Mouse (Mus musculus) limb, embryonic 12.5 days (tissue): ENCODE results near the gene Bmp2k. TPM values are rescaled to one million over a fixed set of nuclear protein-coding genes. Genes with fewer than 3 reads are reported as not detected.

ENCODE experiments used
- ATAC-seq: fragments of 200-750 bp; cut with Nextera tagmentation; 2 replicates; pipeline ENCODE4 v1.8.0; 2017; ENCODE audit warnings: low read depth, moderate TSS enrichment; ENCODE audit not compliant: insufficient number of reproducible peaks, insufficient read depth, low FRiP score, low TSS enrichment
- H3K27ac ChIP-seq: fragments of 300-500 bp; sonication (generic); 2 replicates; pipeline ENCODE4 v1.5.1; 2016; ENCODE audit warnings: mild to moderate bottlenecking, moderate library complexity
- H3K27me3 ChIP-seq: fragments of 300-500 bp; sonication (generic); 2 replicates; pipeline ENCODE4 v1.6.1; 2016; ENCODE audit warnings: mild to moderate bottlenecking, moderate library complexity
- H3K36me3 ChIP-seq: fragments of 300-500 bp; sonication (generic); 2 replicates; pipeline ENCODE4 v1.6.1; 2016; ENCODE audit warnings: mild to moderate bottlenecking, moderate library complexity
- H3K4me1 ChIP-seq: fragments of 300-500 bp; sonication (generic); replicated peaks from 2 replicates; pipeline ENCODE4 v1.6.1; 2016
- H3K4me2 ChIP-seq: fragments of 300-500 bp; sonication (generic); 2 replicates; pipeline ENCODE4 v1.6.1; 2016; ENCODE audit warnings: mild to moderate bottlenecking, moderate library complexity
- H3K4me3 ChIP-seq: fragments of 300-500 bp; sonication (generic); replicated peaks from 2 replicates; pipeline ENCODE4 v1.5.1; 2016; ENCODE audit warnings: mild to moderate bottlenecking
- H3K9ac ChIP-seq: fragments of 300-500 bp; sonication (generic); replicated peaks from 2 replicates; pipeline ENCODE4 v1.6.1; 2016; ENCODE audit warnings: mild to moderate bottlenecking, moderate library complexity
- H3K9me3 ChIP-seq: fragments of 300-500 bp; sonication (generic); 2 replicates; pipeline ENCODE4 v1.6.1; 2016; ENCODE audit warnings: mild to moderate bottlenecking, moderate library complexity
- WGBS: fragments of 180-500 bp; shearing (Covaris S2); methylation state at CpG from one replicate; pipeline ENCODE4 v1.1.7; 2016; 5-methylcytosine and 5-hydroxymethylcytosine counted together
- polyA plus RNA-seq: library from polyadenylated mRNA; unstranded; fragments of >200 nt; fragmentation: Nextera tagmentation; extraction: Ambion mirVana; gene quantifications from 2 replicates; pipeline ENCODE4 v1.2.1, GENCODE M21; 2016

Bmp2k gene
- polyA plus RNA-seq, 1 experiment from 2014 or later, result 8.5 TPM

GRCm38 (mm10) chr5:97085071-97085470, 87.6 kb downstream of the Bmp2k start:
- H3K4me2 ChIP-seq, result no peak overlapping the region
- H3K27ac ChIP-seq, result no peak overlapping the region
- ATAC-seq, result no peak
- H3K9ac ChIP-seq, result no peak overlapping the region
- WGBS, result 92% methylated on average over 6 of the region's 6 CpGs
- no peaks in the 10 kb centered on the region for H3K9me3 ChIP-seq
- H3K27me3 ChIP-seq, result no peaks in the 10 kb centered on the region
- no peak overlapping the region for H3K4me3 ChIP-seq
- H3K4me1 ChIP-seq, result no peaks in the 10 kb centered on the region
- H3K36me3 ChIP-seq, result peaks cover 28% of the 10 kb centered on the region

- no peaks in the 10 kb centered on the region for H3K4me1 ChIP-seq
- no peaks in the 10 kb centered on the region for H3K27me3 ChIP-seq
- 92% methylated on average over 24 of the region's 24 CpGs for WGBS
- H3K36me3 ChIP-seq, result peaks cover 28% of the 10 kb centered on the region
- H3K9ac ChIP-seq, result no peak overlapping the region
- H3K27ac ChIP-seq, result no peak overlapping the region
- no peak for ATAC-seq
- H3K4me3 ChIP-seq, result no peak overlapping the region
- H3K4me2 ChIP-seq, result no peak overlapping the region
- H3K9me3 ChIP-seq, result no peaks in the 10 kb centered on the region
Measured at GRCm38 (mm10) chr5:97087030-97087630, 89.6 kb downstream of the Bmp2k start.

GRCm38 (mm10) chr5:97087746-97088145, 90.3 kb downstream of the Bmp2k start:
- H3K4me1 ChIP-seq, result no peaks in the 10 kb centered on the region

GRCm38 (mm10) chr5:97088231-97088630, 90.7 kb downstream of the Bmp2k start:
- no peak overlapping the region for H3K4me3 ChIP-seq
- H3K9me3 ChIP-seq, result no peaks in the 10 kb centered on the region
- no peak overlapping the region for H3K27ac ChIP-seq
- 82% methylated on average over 6 of the region's 6 CpGs for WGBS
- no peaks in the 10 kb centered on the region for H3K27me3 ChIP-seq
- H3K4me2 ChIP-seq, result no peak overlapping the region
- H3K4me1 ChIP-seq, result no peaks in the 10 kb centered on the region
- peaks cover 22% of the 10 kb centered on the region for H3K36me3 ChIP-seq
- H3K9ac ChIP-seq, result no peak overlapping the region
- no peak for ATAC-seq

More at GRCm38 (mm10) chr5:97087746-97088145, 90.3 kb downstream of the Bmp2k start:
- Histone ChIP-seq H3K27me3 (no peaks in the 10 kb centered on the region), H3K9ac (no peak overlapping the region), H3K4me2 (no peak overlapping the region), H3K9me3 (no peaks in the 10 kb centered on the region), H3K4me3 (no peak overlapping the region), H3K36me3 (peaks cover 26% of the 10 kb centered on the region), H3K27ac (no peak overlapping the region)
- WGBS, result 93% methylated on average over 16 of the region's 16 CpGs
- no peak for ATAC-seq

- Histone ChIP-seq H3K9ac (no peak overlapping the region), H3K4me2 (no peak overlapping the region), H3K9me3 (no peaks in the 10 kb centered on the region), H3K4me3 (no peak overlapping the region), H3K4me1 (no peaks in the 10 kb centered on the region), H3K27ac (no peak overlapping the region), H3K36me3 (peaks cover 22% of the 10 kb centered on the region), H3K27me3 (no peaks in the 10 kb centered on the region)
- ATAC-seq, result no peak
- 84% methylated on average over 3 of the region's 3 CpGs for WGBS
Measured at GRCm38 (mm10) chr5:97089426-97089825, 91.9 kb downstream of the Bmp2k start.

- Histone ChIP-seq H3K4me2 (no peak overlapping the region), H3K4me3 (no peak overlapping the region), H3K36me3 (peaks cover 23% of the 10 kb centered on the region), H3K27ac (no peak overlapping the region), H3K9ac (no peak overlapping the region), H3K4me1 (no peaks in the 10 kb centered on the region), H3K27me3 (no peaks in the 10 kb centered on the region), H3K9me3 (no peaks in the 10 kb centered on the region)
- no peak for ATAC-seq
- 59% methylated on average over 6 of the region's 6 CpGs for WGBS
Measured at GRCm38 (mm10) chr5:97090034-97090784, 92.7 kb downstream of the Bmp2k start.

GRCm38 (mm10) chr5:97092970-97093369, 95.5 kb downstream of the Bmp2k start:
- no peaks in the 10 kb centered on the region for H3K27me3 ChIP-seq
- H3K27ac ChIP-seq, result no peak overlapping the region
- H3K4me3 ChIP-seq, result no peak overlapping the region
- no peak overlapping the region for H3K9ac ChIP-seq
- peaks cover 22% of the 10 kb centered on the region; the same call in 1 of the 2 replicates for H3K36me3 ChIP-seq
- ATAC-seq, result no peak
- no peaks in the 10 kb centered on the region for H3K9me3 ChIP-seq
- no peak overlapping the region for H3K4me2 ChIP-seq
- no peaks in the 10 kb centered on the region for H3K4me1 ChIP-seq
- 88% methylated on average over 8 of the region's 8 CpGs for WGBS

GRCm38 (mm10) chr5:97095335-97095734, 97.8 kb downstream of the Bmp2k start:
- 65% methylated on average over 10 of the region's 13 CpGs for WGBS
- Histone ChIP-seq H3K9ac (no peak overlapping the region), H3K36me3 (peaks cover 32% of the 10 kb centered on the region; the same call in 1 of the 2 replicates), H3K4me1 (no peaks in the 10 kb centered on the region), H3K4me2 (no peak overlapping the region), H3K9me3 (no peaks in the 10 kb centered on the region), H3K4me3 (no peak overlapping the region), H3K27me3 (no peaks in the 10 kb centered on the region), H3K27ac (no peak overlapping the region)
- ATAC-seq, result no peak

GRCm38 (mm10) chr5:97097631-97098041, 100.1 kb downstream of the Bmp2k start:
- no peaks in the 10 kb centered on the region for H3K4me1 ChIP-seq
- 77% methylated on average over 9 of the region's 9 CpGs for WGBS
- no peaks in the 10 kb centered on the region for H3K27me3 ChIP-seq
- H3K36me3 ChIP-seq, result peaks cover 49% of the 10 kb centered on the region
- no peak overlapping the region for H3K9ac ChIP-seq
- H3K9me3 ChIP-seq, result no peaks in the 10 kb centered on the region
- no peak overlapping the region for H3K4me3 ChIP-seq
- no peak overlapping the region for H3K27ac ChIP-seq
- no peak for ATAC-seq
- no peak overlapping the region for H3K4me2 ChIP-seq

- H3K4me3 ChIP-seq, result no peak overlapping the region
- no peak overlapping the region for H3K4me2 ChIP-seq
- WGBS, result 92% methylated on average over 8 of the region's 8 CpGs
- H3K9me3 ChIP-seq, result no peaks in the 10 kb centered on the region
- H3K36me3 ChIP-seq, result peaks cover 47% of the 10 kb centered on the region
- no peak overlapping the region for H3K9ac ChIP-seq
- no peaks in the 10 kb centered on the region for H3K27me3 ChIP-seq
- ATAC-seq, result no peak
- H3K27ac ChIP-seq, result no peak overlapping the region
- no peaks in the 10 kb centered on the region for H3K4me1 ChIP-seq
Measured at GRCm38 (mm10) chr5:97099954-97100353, 102.5 kb downstream of the Bmp2k start.

- H3K9me3 ChIP-seq, result no peaks in the 10 kb centered on the region
- H3K36me3 ChIP-seq, result peaks cover 23% of the 10 kb centered on the region
- no peak overlapping the region for H3K4me2 ChIP-seq
- no peak overlapping the region for H3K9ac ChIP-seq
- H3K4me3 ChIP-seq, result no peak overlapping the region
- ATAC-seq, result no peak
- peaks cover 12% of the 10 kb centered on the region for H3K4me1 ChIP-seq
- WGBS, result 83% methylated on average over 5 of the region's 5 CpGs
- peaks cover 4% of the 10 kb centered on the region; the same call in 1 of the 2 replicates for H3K27me3 ChIP-seq
- H3K27ac ChIP-seq, result no peak overlapping the region
Measured at GRCm38 (mm10) chr5:97108333-97108732, 110.8 kb downstream of the Bmp2k start.
